Mouse (Mus musculus) liver, embryonic 16.5 days (tissue): ENCODE measurements around the gene Gsdma. TPM values are rescaled to one million over a fixed set of nuclear protein-coding genes. Genes with fewer than 3 reads are reported as not detected.

Source experiments
- polyA plus RNA-seq: library from polyadenylated mRNA; unstranded; fragments of >200 nt; fragmentation: Nextera tagmentation; extraction: Ambion mirVana; gene quantifications from 2 replicates; pipeline ENCODE4 v1.2.1, GENCODE M21; 2015

Gene Gsdma
- polyA plus RNA-seq, 1 experiment from 2014 or later = 0.04 TPM

Other genes starting within 250 kb of the Gsdma start
- gene Mien1, start 225.4 kb upstream of the Gsdma start, polyA plus RNA-seq = 55.9 and 57.9 TPM in 2 replicates
- 28.5 and 36.0 TPM in 2 replicates for gene Grb7, start 218.0 kb upstream of the Gsdma start, polyA plus RNA-seq
- gene Ikzf3, start 118.3 kb upstream of the Gsdma start, polyA plus RNA-seq = 0.19 and 0.20 TPM in 2 replicates
- gene Zpbp2, start 113.3 kb upstream of the Gsdma start, polyA plus RNA-seq = 0.60 and 0.85 TPM in 2 replicates
- 36.6 and 38.4 TPM in 2 replicates for gene Ormdl3, start 77.0 kb upstream of the Gsdma start, polyA plus RNA-seq
- gene Lrrc3c, start 66.1 kb upstream of the Gsdma start, polyA plus RNA-seq = not detected in 2 replicates
- 0.12 and 0.47 TPM in 2 replicates for gene Gm12355, start 38.7 kb upstream of the Gsdma start, polyA plus RNA-seq
- gene Gsdma3, start 38.0 kb upstream of the Gsdma start, polyA plus RNA-seq = not detected in 2 replicates
- not detected in 2 replicates for gene Gsdma2, start 17.6 kb upstream of the Gsdma start, polyA plus RNA-seq
- 86.4 and 86.5 TPM in 2 replicates for gene Psmd3, start 18.2 kb downstream of the Gsdma start, polyA plus RNA-seq
- not detected in 2 replicates for gene Csf3, start 36.9 kb downstream of the Gsdma start, polyA plus RNA-seq
- gene Med24, start 65.1 kb downstream of the Gsdma start, polyA plus RNA-seq = 22.8 and 23.8 TPM in 2 replicates
- 6.5 and 7.7 TPM in 2 replicates for gene Thra, start 76.3 kb downstream of the Gsdma start, polyA plus RNA-seq
- gene Nr1d1, start 111.0 kb downstream of the Gsdma start, polyA plus RNA-seq = 0.65 and 0.66 TPM in 2 replicates
- 4.9 and 5.3 TPM in 2 replicates for gene Msl1, start 131.2 kb downstream of the Gsdma start, polyA plus RNA-seq
- 11.6 and 13.6 TPM in 2 replicates for gene Casc3, start 140.6 kb downstream of the Gsdma start, polyA plus RNA-seq
- 0.06 and 0.18 TPM in 2 replicates for gene Rapgefl1, start 172.4 kb downstream of the Gsdma start, polyA plus RNA-seq
- 1.2 and 1.6 TPM in 2 replicates for gene Wipf2, start 199.3 kb downstream of the Gsdma start, polyA plus RNA-seq
- gene Cdc6, start 243.4 kb downstream of the Gsdma start, polyA plus RNA-seq = 52.7 and 57.3 TPM in 2 replicates